Mouse (Mus musculus): ENCODE measurements around the gene Amer3.
"Not testable (repeated sequence)": the region's sequence is repeated elsewhere in the genome, so short reads cannot be mapped to it uniquely, and the experiment has no call there.

Amer3 gene

GRCm38 (mm10) chr1:34602363-34602762 is 22.9 kb downstream of the Amer3 start:
- peak; percentile 21 to 52 for DNase-seq

- no peak for DNase-seq
Observed at GRCm38 (mm10) chr1:34613801-34614200, 34.3 kb downstream of the Amer3 start.

- not testable (repeated sequence) for DNase-seq
Observed at GRCm38 (mm10) chr1:34620116-34620515, 40.7 kb downstream of the Amer3 start.

- not testable (repeated sequence) for DNase-seq
Observed at GRCm38 (mm10) chr1:34620761-34621160, 41.3 kb downstream of the Amer3 start.

- no peak for DNase-seq
Observed at GRCm38 (mm10) chr1:34635711-34636110, 56.3 kb downstream of the Amer3 start.

Data from kidney, adult 8-10 months (tissue).